Mouse (Mus musculus) hindbrain, postnatal 0 days (tissue): ENCODE data around the gene Tmem214. TPM values are rescaled to one million over a fixed set of nuclear protein-coding genes. Genes with fewer than 3 reads are reported as not detected.

Source experiments
- ATAC-seq: fragments of 200-750 bp; cut with Nextera tagmentation; 2 replicates; pipeline ENCODE4 v1.8.0; 2017; ENCODE audit warnings: mild to moderate bottlenecking, moderate TSS enrichment, moderate library complexity
- DNase-seq: peaks from one replicate; pipeline ENCODE4 v3.0.0-alpha.2; 2015; ENCODE audit warnings: low spot score
- H3K27ac ChIP-seq: fragments of 300-500 bp; sonication (generic); 2 replicates; pipeline ENCODE4 v1.5.1; 2014; ENCODE audit warnings: mild to moderate bottlenecking
- H3K27me3 ChIP-seq: fragments of 300-500 bp; sonication (generic); 2 replicates; pipeline ENCODE4 v1.6.1; 2014; ENCODE audit warnings: low read length, mixed read lengths; ENCODE audit not compliant: insufficient read depth
- H3K36me3 ChIP-seq: fragments of 300-500 bp; sonication (generic); 2 replicates; pipeline ENCODE4 v1.6.1; 2014; ENCODE audit warnings: low read length, mixed read lengths; ENCODE audit not compliant: insufficient read depth
- H3K4me1 ChIP-seq: fragments of 300-500 bp; sonication (generic); 2 replicates; pipeline ENCODE4 v1.6.1; 2014; ENCODE audit warnings: antibody characterized with exemption, low read length, mixed read lengths; ENCODE audit not compliant: insufficient read depth
- H3K4me2 ChIP-seq: fragments of 300-500 bp; sonication (generic); 2 replicates; pipeline ENCODE4 v1.6.1; 2014; ENCODE audit warnings: low read depth, mild to moderate bottlenecking, low read length, moderate library complexity, mixed read lengths
- H3K4me3 ChIP-seq: fragments of 300-500 bp; sonication (generic); 2 replicates; pipeline ENCODE4 v1.5.1; 2014; ENCODE audit warnings: low read length
- H3K9ac ChIP-seq: fragments of 300-500 bp; sonication (generic); replicated peaks from 2 replicates; pipeline ENCODE4 v1.6.1; 2014; ENCODE audit warnings: mild to moderate bottlenecking, low read length, moderate library complexity, mixed read lengths
- H3K9me3 ChIP-seq: fragments of 300-500 bp; sonication (generic); 2 replicates; pipeline ENCODE4 v1.6.1; 2016; ENCODE audit warnings: low read length, mixed read lengths
- CTCF ChIP-seq: IDR thresholded peaks from 2 replicates; pipeline ENCODE4 v1.5.1; 2016; ENCODE audit warnings: antibody characterized with exemption, control low read depth, low read depth
- WGBS: fragments of 180-500 bp; shearing (Covaris S2); extraction: QIAGEN DNeasy Blood & Tissue Kit; methylation state at CpG from one replicate; pipeline ENCODE4 v1.1.7; 2014; 5-methylcytosine and 5-hydroxymethylcytosine counted together
- polyA plus RNA-seq: library from polyadenylated mRNA; unstranded; fragments of >200 nt; fragmentation: Nextera tagmentation; extraction: Ambion mirVana; gene quantifications from 2 replicates; pipeline ENCODE4 v1.2.1, GENCODE M21; 2015
- total RNA-seq: library from RNA; depleted of rRNA; stranded (reverse); fragments of >200 nt; gene quantifications from 2 replicates; pipeline ENCODE4 v1.2.3, GENCODE M21; 2014; rRNA removed

Tmem214 gene
- total and polyA plus RNA-seq, 2 experiments from 2014 or later, result 59.1 to 89.5 TPM

DNA sequence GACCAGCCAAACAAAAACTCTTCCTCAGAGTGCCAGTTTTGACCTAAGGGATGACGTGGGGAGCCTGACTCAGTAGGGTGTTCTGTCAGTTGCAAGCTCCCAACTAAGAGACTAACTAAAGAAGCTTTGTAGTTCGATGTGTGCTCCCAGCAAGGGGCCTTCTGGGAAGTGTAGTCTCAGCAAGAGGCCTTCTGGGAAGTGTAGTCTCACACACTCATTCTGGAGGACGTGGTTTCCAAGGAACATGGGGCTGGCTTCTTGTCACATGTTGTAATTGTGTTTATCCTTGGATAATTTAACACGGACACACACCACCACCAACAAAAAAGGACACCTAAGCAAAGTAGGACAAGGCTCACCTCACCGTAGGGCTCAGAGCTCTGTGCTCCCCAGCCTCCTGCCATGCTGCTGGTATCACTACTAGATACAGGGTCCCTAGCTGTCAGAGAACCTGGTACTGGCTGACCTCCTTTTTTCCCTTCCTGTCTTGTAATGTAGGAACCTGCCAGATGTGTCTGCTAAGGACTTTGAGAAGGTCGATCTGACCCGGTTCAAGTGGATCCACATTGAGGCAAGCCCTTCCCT, 60.2 kb downstream of the Tmem214 start:
- Histone ChIP-seq H3K27ac (no peak overlapping the region), H3K4me1 (no peaks in the 10 kb centered on the region), H3K9me3 (no peaks in the 10 kb centered on the region), H3K9ac (no peak overlapping the region), H3K27me3 (no peaks in the 10 kb centered on the region), H3K4me3 (no peak overlapping the region), H3K36me3 (no peaks in the 10 kb centered on the region), H3K4me2 (peak overlapping the region; percentile 42)
- ATAC-seq (peak; percentile 67; the same call in 1 of the 2 replicates), DNase-seq (peak; percentile 72)
- 43% methylated on average over 7 of the region's 7 CpGs for WGBS
- no peak for TF ChIP-seq CTCF

Other genes with a start within 250 kb of the Tmem214 start
- 70.6 and 95.8 TPM in 2 replicates for gene Slc35f6, start 220.1 kb upstream of the Tmem214 start, total RNA-seq
- gene Slc35f6, start 220.1 kb upstream of the Tmem214 start, polyA plus RNA-seq, result 29.6 and 31.3 TPM in 2 replicates
- 27.8 and 28.1 TPM in 2 replicates for gene Cenpa, start 201.2 kb upstream of the Tmem214 start, total RNA-seq
- gene Cenpa, start 201.2 kb upstream of the Tmem214 start, polyA plus RNA-seq, result 53.4 and 63.2 TPM in 2 replicates
- gene Dpysl5, start 156.4 kb upstream of the Tmem214 start, total RNA-seq, result 261 and 286 TPM in 2 replicates
- 120 and 148 TPM in 2 replicates for gene Dpysl5, start 156.4 kb upstream of the Tmem214 start, polyA plus RNA-seq
- 51.7 and 55.8 TPM in 2 replicates for gene Mapre3, start 53.4 kb upstream of the Tmem214 start, total RNA-seq
- gene Mapre3, start 53.4 kb upstream of the Tmem214 start, polyA plus RNA-seq, result 134 and 137 TPM in 2 replicates
- 58.7 and 61.8 TPM in 2 replicates for gene Agbl5, start 20.7 kb downstream of the Tmem214 start, total RNA-seq
- gene Agbl5, start 20.7 kb downstream of the Tmem214 start, polyA plus RNA-seq, result 14.9 and 18.0 TPM in 2 replicates
- 109 and 179 TPM in 2 replicates for gene Ost4, start 39.8 kb downstream of the Tmem214 start, total RNA-seq
- 224 and 236 TPM in 2 replicates for gene Ost4, start 39.8 kb downstream of the Tmem214 start, polyA plus RNA-seq
- 8.1 and 9.3 TPM in 2 replicates for gene Emilin1, start 45.4 kb downstream of the Tmem214 start, total RNA-seq
- 10.3 and 10.5 TPM in 2 replicates for gene Emilin1, start 45.4 kb downstream of the Tmem214 start, polyA plus RNA-seq
- gene Khk, start 53.4 kb downstream of the Tmem214 start, total RNA-seq, result 3.0 and 14.6 TPM in 2 replicates
- gene Khk, start 53.4 kb downstream of the Tmem214 start, polyA plus RNA-seq, result 16.5 and 17.4 TPM in 2 replicates
- gene Cgref1, start 77.6 kb downstream of the Tmem214 start, total RNA-seq, result 114 and 153 TPM in 2 replicates
- 77.4 and 88.0 TPM in 2 replicates for gene Cgref1, start 77.6 kb downstream of the Tmem214 start, polyA plus RNA-seq
- 43.7 and 49.6 TPM in 2 replicates for gene Preb, start 92.3 kb downstream of the Tmem214 start, total RNA-seq
- gene Preb, start 92.3 kb downstream of the Tmem214 start, polyA plus RNA-seq, result 104 and 106 TPM in 2 replicates
- 0.04 TPM in 1 of 2 replicates, not detected in the other for gene Tcf23, start 100.7 kb downstream of the Tmem214 start, total RNA-seq
- 0.06 TPM in 1 of 2 replicates, not detected in the other for gene Tcf23, start 100.7 kb downstream of the Tmem214 start, polyA plus RNA-seq
- 152 and 155 TPM in 2 replicates for gene Atraid, start 180.3 kb downstream of the Tmem214 start, total RNA-seq
- gene Atraid, start 180.3 kb downstream of the Tmem214 start, polyA plus RNA-seq, result 240 and 242 TPM in 2 replicates
- 40.9 and 46.7 TPM in 2 replicates for gene Slc5a6, start 180.9 kb downstream of the Tmem214 start, total RNA-seq
- 27.9 and 33.7 TPM in 2 replicates for gene Slc5a6, start 180.9 kb downstream of the Tmem214 start, polyA plus RNA-seq
- 56.2 and 58.8 TPM in 2 replicates for gene Cad, start 186.8 kb downstream of the Tmem214 start, total RNA-seq
- 8.1 and 9.1 TPM in 2 replicates for gene Cad, start 186.8 kb downstream of the Tmem214 start, polyA plus RNA-seq
- not detected in 2 replicates for gene Dnajc5g, start 238.3 kb downstream of the Tmem214 start, total RNA-seq
- not detected in 2 replicates for gene Dnajc5g, start 238.3 kb downstream of the Tmem214 start, polyA plus RNA-seq
- gene Slc30a3, start 240.2 kb downstream of the Tmem214 start, total RNA-seq, result 40.2 and 47.5 TPM in 2 replicates
- gene Slc30a3, start 240.2 kb downstream of the Tmem214 start, polyA plus RNA-seq, result 33.5 and 37.2 TPM in 2 replicates
- 0.22 and 0.52 TPM in 2 replicates for gene Trim54, start 248.7 kb downstream of the Tmem214 start, total RNA-seq
- gene Trim54, start 248.7 kb downstream of the Tmem214 start, polyA plus RNA-seq, result not detected in 2 replicates